9 mouse cellular contexts compared by ENCODE assay signal in genomic region chr12:70914387-70914786, GRCm38 (mm10). TPM values are rescaled to one million over a fixed set of nuclear protein-coding genes. Genes with fewer than 3 reads are reported as not detected.
DNase-seq lines count a peak whose midpoint lies in the region; ATAC-seq and TF ChIP-seq lines count a peak whose summit lies in the region.
"Had no signal": no experiment of that assay in that cellular context is flagged by ENCODE, and none has a peak within 500 bp of the region (broad histone marks: within the 10 kb centered on the region; RNA-seq: fewer than 3 reads in every experiment).

No protein-coding gene starts in this region.

- H3K4me1 ChIP-seq in forebrain, embryonic 10.5 days: peaks cover 10% of the 10 kb centered on the region
- H3K4me1 ChIP-seq in forebrain, embryonic 12.5 days: peaks cover 6% of the 10 kb centered on the region; the same call in 1 of the 2 replicates
- peaks cover 8% of the 10 kb centered on the region for H3K4me1 ChIP-seq in E14TG2a.4 (replicated peaks; ENCODE audit: low read depth, low read length)

- ATAC-seq in forebrain, embryonic 12.5 days (ENCODE audit: low FRiP score): no peak
- ATAC-seq in monocyte, adult 5-6 weeks (replicated peaks; ENCODE audit: insufficient number of reproducible peaks, low FRiP score, low TSS enrichment, poor library complexity, severe bottlenecking): no peak

- peak; percentile 14; the same call in 1 of the 2 replicates for TF ChIP-seq CTCF in E14TG2a.4 (conservative IDR thresholded peaks at IDR 0.05; ENCODE audit: low read length)

- DNase-seq in forebrain, embryonic 10.5 days (ENCODE audit: extremely low spot score, low spot score): peak; percentile 14
- DNase-seq in left cerebral cortex, postnatal 14 days (ENCODE audit: low spot score in 2 of 2): peak; percentile 55 to 67
- no peak for DNase-seq in left cerebral cortex, adult 11 months (ENCODE audit: low spot score)
- peak; percentile 38 to 49 for DNase-seq in cerebellum, postnatal 36 days
- DNase-seq in lung, postnatal 36 days: peak; percentile 68

- H3K4me3 ChIP-seq in forebrain, embryonic 10.5 days: no peak overlapping the region
- H3K4me3 ChIP-seq in forebrain, embryonic 12.5 days (replicated peaks): no peak overlapping the region
- H3K4me3 ChIP-seq in E14TG2a.4 (replicated peaks; ENCODE audit: low read length): no peak overlapping the region
- H3K4me3 ChIP-seq: liver, embryonic 15.5 days had no signal

- H3K27ac ChIP-seq in forebrain, embryonic 10.5 days: no peak overlapping the region
- no peak overlapping the region for H3K27ac ChIP-seq in forebrain, embryonic 12.5 days
- H3K27ac ChIP-seq: liver, embryonic 15.5 days had no signal

- H3K36me3 ChIP-seq in forebrain, embryonic 10.5 days (replicated peaks): no peaks in the 10 kb centered on the region
- H3K36me3 ChIP-seq in forebrain, embryonic 12.5 days (replicated peaks): no peaks in the 10 kb centered on the region
- H3K36me3 ChIP-seq in E14TG2a.4 (ENCODE audit: insufficient read depth, low read length): no peaks in the 10 kb centered on the region
- H3K36me3 ChIP-seq: liver, embryonic 15.5 days had no signal

- no peak overlapping the region for H3K9ac ChIP-seq in forebrain, embryonic 12.5 days
- H3K9ac ChIP-seq: liver, embryonic 15.5 days had no signal

- no peak overlapping the region for H3K4me2 ChIP-seq in forebrain, embryonic 12.5 days
- H3K4me2 ChIP-seq: liver, embryonic 15.5 days had no signal

- intact Hi-C loops in left cerebral cortex, postnatal 14 days (cut with DNase I): loop anchor here (10.0 kb wide), 1 partner anchor 680 kb away; the partner anchor contains the start of gene Pygl

- WGBS in forebrain, embryonic 10.5 days: 64% methylated on average over 11 of the region's 11 CpGs
- WGBS in forebrain, embryonic 12.5 days: 58% methylated on average over 11 of the region's 11 CpGs

- no peaks in the 10 kb centered on the region for H3K27me3 ChIP-seq in forebrain, embryonic 10.5 days (ENCODE audit: poor library complexity, severe bottlenecking)
- H3K27me3 ChIP-seq in forebrain, embryonic 12.5 days: no peaks in the 10 kb centered on the region
- H3K27me3 ChIP-seq in E14TG2a.4 (ENCODE audit: insufficient read depth, low read length): no peaks in the 10 kb centered on the region
- H3K27me3 ChIP-seq: liver, embryonic 15.5 days had no signal

- no peaks in the 10 kb centered on the region for H3K9me3 ChIP-seq in forebrain, embryonic 10.5 days
- no peaks in the 10 kb centered on the region for H3K9me3 ChIP-seq in forebrain, embryonic 12.5 days
- peaks cover 45% of the 10 kb centered on the region for H3K9me3 ChIP-seq in E14TG2a.4 (ENCODE audit: low read length)
- H3K9me3 ChIP-seq: liver, embryonic 15.5 days had no signal

RNA-seq across cellular contexts. Expression of gene Actr10, which starts 23.3 kb away (rescaled TPM):
- 217 and 218 TPM in 2 replicates for polyA plus RNA-seq in forebrain, embryonic 10.5 days (2016; fragmentation: Nextera tagmentation; extraction: Ambion mirVana)
- polyA plus RNA-seq in forebrain, embryonic 12.5 days (2016; fragmentation: Nextera tagmentation; extraction: Ambion mirVana): 248 and 252 TPM in 2 replicates
- total RNA-seq in left cerebral cortex, postnatal 14 days (2021): 100 to 1,000 TPM; 174 to 177 TPM
- 46.0 to 74.1 TPM (median 73.9 TPM) in 3 replicates for total RNA-seq in monocyte, adult 5-6 weeks (2017)
